Mouse (Mus musculus): Measurements from ENCODE around the gene Heg1. TPM values are rescaled to one million over a fixed set of nuclear protein-coding genes. Genes with fewer than 3 reads are reported as not detected.

Gene Heg1
- polyA plus RNA-seq, 3 experiments from 2014 or later: 28.3 to 33.9 (median 29.1) TPM

DNA sequence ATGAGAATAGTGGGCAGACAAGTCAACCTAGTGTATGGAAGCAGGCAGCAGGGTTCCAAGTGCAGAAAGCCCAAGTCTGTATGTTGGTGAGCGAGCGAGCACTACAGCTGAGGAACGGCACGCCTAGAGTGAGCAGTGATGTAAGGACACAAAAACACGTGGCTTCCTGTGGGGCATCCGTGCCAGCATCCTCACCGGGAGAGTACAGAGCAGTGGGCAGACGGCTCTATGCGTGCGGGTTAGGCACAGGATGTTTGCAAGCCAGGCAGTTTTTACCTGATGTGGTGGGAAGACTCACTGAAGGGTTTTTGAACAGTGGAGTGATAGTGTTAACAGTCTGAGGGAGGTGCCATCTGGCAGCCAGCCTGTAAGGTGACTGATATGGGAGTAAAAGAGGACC lies 23.9 kb downstream of the Heg1 start:
- peak; percentile 94 for ATAC-seq

DNA sequence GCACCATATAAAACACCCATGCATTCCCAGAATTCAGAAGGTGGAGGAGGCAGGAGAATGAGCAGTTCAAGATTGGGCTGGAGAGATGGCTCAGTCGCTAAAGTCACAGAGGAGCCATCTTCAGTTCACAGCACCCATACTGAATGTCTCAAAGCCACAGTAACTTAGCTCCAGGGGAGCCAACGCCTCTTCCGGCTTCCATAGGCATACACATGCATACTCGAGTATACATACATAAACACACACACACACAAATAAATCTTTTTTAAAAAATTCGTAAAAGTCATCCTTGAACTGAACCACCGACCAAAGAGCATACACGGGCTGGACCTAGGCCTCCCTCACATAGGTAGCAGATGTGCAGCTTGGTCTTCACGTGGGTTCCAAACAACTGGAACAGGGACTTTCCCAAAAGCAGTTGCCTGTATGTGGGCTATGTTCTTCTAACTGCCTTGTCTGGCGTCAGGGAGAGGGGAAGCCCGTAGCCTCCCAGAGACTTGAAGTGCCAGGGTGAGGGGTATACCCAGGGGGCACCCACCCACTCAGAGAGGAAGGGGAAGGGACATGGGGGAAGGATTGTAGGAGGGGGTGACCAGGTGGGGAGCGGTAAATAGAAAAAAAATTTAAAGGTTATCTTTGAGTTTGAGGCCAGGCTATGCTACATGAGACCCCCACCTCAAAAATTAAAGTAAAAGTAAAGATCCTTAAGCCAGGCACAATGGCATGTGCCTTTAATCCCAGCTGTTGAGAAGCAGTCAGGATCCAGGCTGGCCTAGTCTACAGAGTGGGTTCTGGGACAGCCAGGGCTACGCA lies 24.6 kb downstream of the Heg1 start:
- no peak for ATAC-seq

DNA sequence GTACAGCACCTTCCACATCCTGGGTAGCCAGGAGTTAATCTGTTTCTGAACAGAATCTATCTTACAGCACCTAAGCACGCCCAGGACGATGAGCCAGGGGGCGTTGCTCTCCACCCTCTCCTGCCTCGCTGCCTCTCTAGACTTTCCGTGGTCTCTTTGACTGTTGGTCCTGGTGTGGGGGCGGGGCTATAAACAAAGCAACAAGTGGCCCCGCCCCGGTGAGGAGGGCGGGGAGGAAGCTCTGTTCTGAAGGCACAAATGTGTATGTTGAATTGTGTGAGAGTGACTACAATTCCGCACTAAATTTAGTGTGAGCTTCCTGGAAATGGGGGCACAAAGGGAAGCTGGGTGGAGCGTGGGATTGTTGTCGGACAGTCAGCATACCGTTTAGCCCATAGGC lies 30.1 kb downstream of the Heg1 start:
- ATAC-seq: peak; percentile 94

GRCm38 (mm10) chr16:33723241-33723640 lies 39.1 kb downstream of the Heg1 start:
- ATAC-seq: no peak

DNA sequence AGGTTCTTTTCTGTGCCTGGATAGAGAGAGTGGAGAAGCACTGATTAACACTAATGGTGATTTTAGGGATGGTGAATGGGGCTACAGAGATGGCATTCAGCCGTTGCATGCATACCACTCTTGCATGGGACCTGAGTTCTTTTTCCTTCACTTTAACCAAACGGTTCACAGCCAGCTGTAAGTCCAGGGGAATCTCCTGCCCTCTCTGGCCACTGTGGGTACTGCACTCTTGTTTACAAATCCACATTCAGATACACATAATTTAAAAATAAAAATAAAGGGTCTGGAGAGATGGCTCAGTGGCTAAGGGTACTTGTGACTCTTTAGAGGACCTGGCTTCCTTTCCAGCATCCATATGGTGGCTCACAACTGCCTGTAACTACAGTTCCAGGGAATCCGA lies 39.8 kb downstream of the Heg1 start:
- ATAC-seq: no peak

- ATAC-seq: no peak
These were observed 42.1 kb downstream of the Heg1 start for GRCm38 (mm10) chr16:33726261-33726660.

DNA sequence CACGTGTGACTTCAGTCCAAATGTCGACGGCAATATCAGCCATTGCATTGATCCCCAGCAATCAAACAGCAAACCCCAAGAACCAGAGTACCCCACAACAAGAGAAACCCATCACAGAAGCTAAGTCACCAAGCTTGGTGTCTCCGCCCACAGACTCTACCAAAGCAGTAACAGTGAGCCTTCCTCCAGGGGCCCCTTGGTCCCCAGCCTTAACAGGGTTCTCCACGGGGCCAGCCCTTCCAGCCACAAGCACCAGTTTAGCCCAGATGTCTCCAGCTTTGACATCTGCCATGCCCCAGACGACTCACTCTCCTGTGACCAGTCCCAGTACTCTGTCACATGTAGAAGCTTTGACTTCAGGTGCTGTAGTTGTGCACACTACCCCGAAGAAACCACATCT lies 42.7 kb downstream of the Heg1 start:
- no peak for ATAC-seq

DNA sequence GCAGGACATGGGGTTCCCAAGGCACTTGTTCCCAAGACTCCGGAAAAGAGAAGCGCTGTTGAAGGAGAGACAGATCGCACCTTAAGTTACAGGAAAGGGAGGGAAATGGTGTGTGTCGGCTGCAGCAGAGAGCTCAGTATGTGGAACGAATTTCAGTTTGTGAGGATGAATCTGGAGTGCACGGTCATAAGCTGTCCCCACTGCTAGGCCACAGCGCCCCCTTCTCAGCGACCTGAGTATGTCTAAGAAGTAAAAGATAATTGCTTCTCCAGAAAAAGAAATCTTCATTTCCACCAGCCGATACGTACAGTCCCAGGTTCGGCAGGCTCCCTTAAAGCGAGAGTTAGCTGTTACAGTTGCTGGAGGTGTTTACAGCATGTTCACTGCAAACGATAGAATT lies 44.3 kb downstream of the Heg1 start:
- no peak for ATAC-seq

GRCm38 (mm10) chr16:33731291-33731690 lies 47.1 kb downstream of the Heg1 start:
- no peak for ATAC-seq

GRCm38 (mm10) chr16:33732237-33732749 lies 48.1 kb downstream of the Heg1 start:
- ATAC-seq: no peak

- ATAC-seq: no peak
These were observed 48.8 kb downstream of the Heg1 start for GRCm38 (mm10) chr16:33732846-33733580.

DNA sequence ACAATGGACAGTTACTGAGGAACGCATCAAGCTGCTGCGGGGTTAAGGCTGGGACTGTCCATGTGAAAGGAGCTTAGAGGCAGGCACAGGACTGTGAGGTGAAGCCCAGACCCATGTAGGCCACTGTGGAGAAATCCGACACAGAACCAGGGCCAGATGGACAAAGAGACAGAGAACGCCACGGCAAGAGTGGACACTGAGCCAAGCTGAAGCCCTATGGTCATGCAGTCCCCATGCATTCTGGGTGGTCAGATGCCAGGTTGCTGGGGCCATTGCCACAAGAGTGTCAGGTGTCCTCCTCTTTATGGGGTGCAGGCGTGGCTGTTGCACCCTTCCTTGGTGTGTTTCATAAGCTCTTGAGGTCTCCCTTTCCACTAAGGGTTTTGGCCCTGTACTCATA lies 49.7 kb downstream of the Heg1 start:
- no peak for ATAC-seq

DNA sequence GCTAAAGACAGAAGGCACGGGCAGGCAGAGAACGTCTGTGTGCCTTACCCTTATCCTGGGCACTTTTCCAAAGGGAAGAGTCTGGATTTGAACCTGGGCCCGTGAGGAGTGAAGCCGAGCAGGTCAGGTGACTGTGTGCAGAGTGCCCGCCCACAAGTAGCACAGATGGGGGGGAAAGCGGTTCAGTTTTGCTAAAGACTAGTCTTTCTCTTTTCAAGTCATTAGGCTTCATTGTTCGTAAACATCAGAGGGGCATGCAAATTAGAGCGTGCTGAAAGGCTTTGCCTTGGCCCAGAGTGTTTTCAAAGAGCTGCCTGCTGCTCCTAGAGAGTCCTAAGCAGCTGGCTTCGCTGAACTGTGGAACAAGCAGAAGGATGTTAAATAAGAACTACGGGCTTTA lies 50.4 kb downstream of the Heg1 start:
- no peak for ATAC-seq

DNA sequence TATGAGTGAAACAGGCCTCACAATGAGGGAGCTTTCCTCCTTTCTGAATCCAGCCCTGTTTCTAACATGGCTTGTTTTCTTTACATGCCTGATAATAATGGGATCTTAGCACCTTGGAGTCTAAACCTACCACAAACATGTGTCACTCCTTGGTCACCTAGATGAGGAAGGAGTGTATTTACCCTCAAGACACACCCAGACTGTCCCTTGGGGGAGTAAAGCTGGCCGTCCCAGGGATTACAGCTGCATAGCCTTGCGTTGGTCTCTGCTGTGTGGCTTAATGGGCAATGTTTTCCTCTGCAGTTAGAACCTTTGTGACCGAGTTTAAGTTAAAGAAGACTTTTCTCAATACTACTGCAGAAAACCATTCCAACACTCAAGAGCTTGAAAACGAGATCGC lies 51.1 kb downstream of the Heg1 start:
- ATAC-seq: no peak

GRCm38 (mm10) chr16:33735791-33736190 lies 51.6 kb downstream of the Heg1 start:
- ATAC-seq: no peak

- ATAC-seq: no peak
These were observed 52.6 kb downstream of the Heg1 start for GRCm38 (mm10) chr16:33736746-33737145.

- ATAC-seq: no peak
These were observed 55.0 kb downstream of the Heg1 start for GRCm38 (mm10) chr16:33738949-33739719.

GRCm38 (mm10) chr16:33739802-33740201 lies 55.6 kb downstream of the Heg1 start:
- ATAC-seq: peak; percentile 71

DNA sequence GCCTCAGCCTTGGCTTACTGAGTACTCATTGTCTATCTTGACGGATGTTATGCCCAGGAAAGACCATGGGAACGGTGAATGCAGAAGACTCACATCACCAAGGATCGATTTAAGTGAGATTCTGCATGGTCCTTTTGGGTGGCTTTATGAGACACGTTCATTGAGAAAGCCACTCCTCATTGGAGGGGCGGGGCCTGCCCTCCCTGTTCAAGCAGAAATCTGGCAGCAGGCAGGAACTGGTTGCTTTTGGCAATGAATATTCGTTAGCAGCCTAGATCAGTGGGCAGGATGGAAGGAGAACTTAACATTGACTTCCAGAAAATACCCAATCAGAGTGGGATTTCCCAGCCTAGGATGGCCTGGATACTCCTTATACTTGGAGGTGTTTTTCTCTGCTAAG lies 56.2 kb downstream of the Heg1 start:
- ATAC-seq: no peak

GRCm38 (mm10) chr16:33741795-33742194 lies 57.6 kb downstream of the Heg1 start:
- no peak for ATAC-seq

- no peak for ATAC-seq
These were observed 58.1 kb downstream of the Heg1 start for GRCm38 (mm10) chr16:33742233-33742632.

DNA sequence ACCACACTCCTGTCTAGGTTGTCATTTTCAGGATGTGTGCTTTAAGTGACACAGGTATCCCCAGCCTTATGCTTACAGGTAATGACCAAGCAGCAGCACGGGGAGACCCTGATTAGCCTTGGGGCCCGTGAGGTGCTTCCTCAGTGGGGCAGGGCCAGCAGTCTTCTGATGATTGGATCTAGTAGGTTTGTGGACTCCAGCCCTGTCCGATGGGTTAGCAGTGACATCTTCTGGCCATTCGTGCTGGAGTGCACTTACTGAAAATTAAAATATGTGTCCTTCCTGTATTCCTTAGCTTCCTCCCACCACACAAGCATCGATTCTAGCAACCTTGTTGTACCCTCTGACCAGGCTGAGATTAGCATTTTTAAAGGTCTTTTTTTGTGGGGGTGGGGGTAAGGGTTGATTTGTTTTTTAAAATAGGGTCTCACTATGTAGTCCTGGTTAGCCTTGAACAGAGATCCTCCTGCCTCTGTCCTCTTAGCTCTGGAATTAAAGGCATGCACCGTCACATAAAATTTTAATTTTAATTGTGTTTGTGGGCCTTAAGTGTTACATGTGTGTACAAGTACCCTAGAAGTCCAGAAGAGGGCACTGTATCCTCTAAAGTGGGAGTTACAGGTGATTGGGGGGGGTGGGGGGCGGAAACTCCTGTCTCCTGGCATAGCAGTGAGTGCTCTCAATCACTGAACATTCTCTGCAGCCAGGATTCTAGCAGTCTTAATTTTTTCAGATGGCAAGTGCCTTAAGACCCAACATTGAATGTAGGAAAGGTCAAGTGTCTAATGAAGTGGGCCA lies 60.7 kb downstream of the Heg1 start:
- ATAC-seq: peak; percentile 39

All from inflammation-experienced regulatory T-cells, adult 6 months (primary cell).